Mouse (Mus musculus) 3T3-L1 (cell line): ENCODE results near the gene Zic1.

ENCODE experiments used
- DNase-seq: peaks from one replicate; pipeline ENCODE4 v3.0.0-alpha.2; 2015; ENCODE audit warnings: low read depth, low spot score

The Zic1 gene

DNA sequence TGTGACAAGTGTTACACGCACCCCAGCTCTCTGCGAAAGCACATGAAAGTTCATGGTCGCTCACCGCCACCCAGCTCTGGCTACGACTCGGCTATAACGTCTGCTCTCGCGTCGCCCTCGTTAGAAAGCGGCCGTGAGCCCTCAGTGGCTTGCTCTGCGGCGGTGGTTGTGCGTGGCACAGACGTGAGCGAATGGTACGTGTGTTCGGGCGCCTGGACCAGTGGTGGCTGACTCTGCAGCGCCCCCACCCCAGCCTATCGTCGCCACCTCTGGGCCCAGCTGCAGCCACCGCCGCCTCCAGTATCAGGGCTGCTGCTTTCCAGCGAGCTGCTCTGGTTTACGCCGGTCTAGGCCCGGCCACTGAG lies 18.5 kb upstream of the Zic1 start:
- DNase-seq, result no peak

DNA sequence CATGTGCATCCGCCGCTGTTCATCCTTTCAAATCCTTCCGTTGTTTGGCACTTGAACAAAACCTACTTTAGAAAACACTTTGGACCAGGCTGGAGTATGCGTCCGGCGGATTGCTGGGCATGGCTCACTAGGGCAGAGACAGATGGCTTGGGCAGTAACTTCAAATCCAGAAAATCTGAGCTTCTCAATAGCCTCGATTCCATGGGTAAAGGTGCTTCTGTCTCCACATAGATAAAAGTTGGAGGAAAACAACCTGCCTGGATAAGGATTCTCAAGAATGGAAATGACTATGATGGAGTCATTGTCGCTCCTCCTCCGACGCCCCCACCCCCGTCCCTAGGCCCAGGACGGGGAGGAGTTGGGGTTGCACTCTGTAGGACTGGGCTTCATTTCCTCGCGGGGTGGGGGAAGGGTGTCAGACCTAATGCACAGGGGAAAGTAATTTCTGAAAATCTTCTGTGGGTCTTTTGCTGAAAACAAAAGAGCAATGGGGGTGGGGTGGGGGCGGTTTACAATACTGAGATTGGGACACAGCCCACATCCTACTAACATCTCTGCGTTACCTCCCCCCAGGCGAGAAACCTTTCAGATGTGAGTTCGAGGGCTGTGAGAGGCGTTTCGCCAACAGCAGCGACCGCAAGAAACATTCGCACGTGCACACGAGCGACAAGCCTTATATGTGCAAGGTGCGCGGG lies 18.0 kb upstream of the Zic1 start:
- DNase-seq, result no peak

DNA sequence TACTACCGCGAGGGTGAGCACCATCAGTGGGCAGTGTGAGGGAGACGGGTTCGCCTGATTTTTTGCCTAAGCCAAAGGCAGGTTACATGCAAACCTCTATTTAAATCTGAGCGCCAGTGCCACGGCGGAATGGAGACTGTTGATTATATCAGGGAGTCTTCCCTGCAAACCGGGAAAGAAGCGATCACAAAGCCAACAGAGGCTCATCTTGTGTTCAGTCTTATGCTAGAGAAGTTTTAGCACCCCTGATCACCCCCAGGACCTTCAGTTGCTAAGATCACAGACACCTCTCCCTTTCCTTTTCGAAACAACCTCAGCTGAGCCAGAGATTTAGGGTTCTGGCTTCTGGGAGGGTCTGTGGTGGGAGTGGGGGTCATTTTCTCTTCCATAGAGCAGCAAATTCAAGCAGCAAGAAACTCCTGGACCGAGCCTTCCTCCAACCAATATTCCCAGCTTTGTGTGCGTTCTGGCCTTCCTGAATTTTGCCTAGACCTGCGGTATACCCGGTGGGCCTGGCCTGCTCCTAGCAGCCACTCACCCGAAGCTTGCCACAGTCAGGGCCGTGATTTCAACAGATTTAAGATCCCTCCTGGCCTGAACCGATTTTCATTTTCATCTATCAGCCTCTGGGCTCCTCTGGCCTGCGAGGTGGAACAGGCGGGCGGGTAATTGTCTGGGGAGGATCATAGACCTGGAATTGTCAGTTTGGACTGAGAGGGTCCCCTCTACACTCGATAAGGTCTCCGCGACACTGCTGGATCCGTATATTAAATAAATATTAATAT lies 17.1 kb upstream of the Zic1 start:
- DNase-seq, result no peak

DNA sequence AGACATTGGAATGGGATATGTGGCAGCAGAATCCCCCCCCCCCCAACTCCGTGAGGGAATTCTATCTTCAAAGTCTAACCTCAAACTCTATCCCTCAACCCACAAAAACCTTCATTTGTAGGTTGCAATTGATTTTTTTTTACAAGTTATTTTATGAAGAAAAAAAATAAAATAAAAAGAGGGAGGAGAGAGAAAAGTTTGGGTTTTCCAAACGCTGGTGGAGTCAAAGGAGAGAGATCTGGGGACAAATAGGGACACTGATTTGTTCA lies 16.4 kb upstream of the Zic1 start:
- no peak for DNase-seq

DNA sequence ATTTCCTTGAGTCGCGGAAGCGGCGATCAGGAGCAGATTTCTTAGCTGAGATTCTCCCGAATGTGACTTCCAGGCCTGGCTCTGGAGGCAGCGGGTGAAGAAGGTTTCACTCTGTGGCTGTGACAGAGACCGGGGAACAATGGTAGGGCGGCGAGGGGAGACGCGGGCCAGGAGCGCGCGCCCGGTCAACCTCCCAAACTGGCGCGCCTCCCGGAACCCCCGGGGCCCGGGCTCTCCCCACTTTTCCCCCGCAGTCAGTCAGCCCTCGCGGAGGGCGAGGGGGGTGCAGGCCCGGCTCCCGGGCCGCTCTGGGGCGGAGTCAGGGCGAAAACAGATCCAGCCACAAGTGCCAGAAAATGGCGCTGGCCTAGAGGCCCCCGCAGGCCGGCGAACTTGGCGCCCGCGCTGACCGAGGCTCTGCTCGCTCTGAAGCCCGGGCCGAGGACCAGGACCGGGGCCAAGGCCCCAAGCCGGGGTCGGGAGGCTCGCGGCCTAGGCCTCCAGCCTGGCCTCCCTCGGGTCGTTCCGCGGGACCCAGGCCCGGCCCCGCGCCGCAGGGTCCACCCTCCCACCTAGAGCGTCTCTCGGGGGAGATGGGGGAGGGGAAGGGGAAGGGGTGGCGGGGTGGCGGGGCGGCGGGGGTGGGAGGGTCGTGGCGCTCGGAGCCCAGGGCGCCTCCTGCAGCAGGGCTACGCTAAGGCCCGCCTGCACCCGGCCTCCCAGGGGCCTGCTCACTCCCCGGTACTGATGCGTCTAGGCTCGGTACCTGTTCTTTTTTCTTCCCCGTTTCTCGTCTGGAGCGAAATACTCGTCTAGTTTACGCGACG lies 15.9 kb upstream of the Zic1 start:
- DNase-seq, result no peak

DNA sequence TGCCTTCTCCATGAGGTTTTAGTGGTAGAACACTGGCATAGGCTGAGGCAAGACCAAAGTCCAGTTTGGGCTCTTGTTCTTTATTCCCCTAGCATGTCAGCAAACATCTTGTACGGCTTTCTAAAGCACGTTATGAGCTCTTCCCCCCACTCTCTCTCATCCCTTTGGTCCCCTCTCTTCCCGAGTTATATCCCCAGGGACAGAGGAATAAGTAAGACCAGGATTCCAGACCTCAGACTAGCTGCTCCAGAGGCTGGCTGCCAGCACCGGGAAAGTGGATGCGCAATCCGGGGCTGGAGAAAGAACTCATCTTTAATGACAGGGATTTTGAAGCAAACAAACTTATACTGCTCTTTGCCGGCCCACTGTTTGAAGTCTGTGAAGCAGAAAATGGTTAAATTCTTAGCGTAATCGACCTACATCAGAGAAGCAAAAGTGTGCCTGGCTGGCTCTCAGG lies 14.9 kb upstream of the Zic1 start:
- DNase-seq, result no peak

DNA sequence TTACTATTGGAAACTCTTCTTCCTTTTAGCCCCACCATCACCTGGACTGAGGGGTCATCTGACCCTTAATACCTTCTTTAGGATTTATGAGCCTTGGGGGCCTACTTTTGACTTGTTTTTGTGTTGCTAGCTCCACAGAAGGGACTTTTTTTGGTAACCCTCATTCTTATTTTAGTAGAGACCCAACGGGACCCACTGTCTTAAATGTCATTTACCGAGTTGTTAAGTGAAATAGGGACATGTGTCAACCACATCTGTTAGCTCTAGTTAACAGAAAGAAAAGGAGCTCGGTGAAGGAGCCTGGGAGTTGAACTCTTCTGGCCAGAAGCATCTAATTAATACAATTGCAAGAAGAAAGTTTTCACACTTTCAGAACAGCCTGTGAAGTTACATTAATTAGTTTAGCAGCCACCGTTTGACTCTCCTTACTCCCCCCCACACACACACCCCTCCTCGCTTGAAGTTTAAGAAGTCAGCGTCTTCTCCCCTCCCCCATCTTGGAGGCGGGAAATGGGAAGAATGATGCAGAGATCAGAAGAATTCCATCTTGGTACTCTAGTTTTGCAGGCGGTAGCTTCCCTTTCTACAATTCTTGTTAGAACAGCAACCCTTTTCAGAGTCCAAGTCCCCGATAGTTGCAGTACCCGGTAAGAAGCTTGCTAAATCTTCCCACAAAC lies 14.3 kb upstream of the Zic1 start:
- no peak for DNase-seq

DNA sequence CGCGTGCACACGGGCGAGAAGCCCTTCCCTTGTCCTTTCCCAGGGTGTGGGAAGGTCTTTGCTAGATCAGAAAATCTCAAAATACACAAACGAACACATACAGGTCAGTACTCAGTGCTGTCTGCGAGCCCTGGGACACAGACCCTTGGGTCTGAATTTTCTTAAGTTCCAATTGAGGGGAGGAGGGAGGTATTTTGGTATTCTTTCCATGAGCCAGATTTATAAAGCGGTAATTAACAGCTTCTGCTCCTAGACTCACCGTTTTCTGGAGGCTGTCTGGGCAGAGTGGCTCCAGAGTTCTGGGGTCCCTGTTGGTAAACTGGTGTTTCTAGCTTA lies 13.7 kb upstream of the Zic1 start:
- DNase-seq, result no peak

DNA sequence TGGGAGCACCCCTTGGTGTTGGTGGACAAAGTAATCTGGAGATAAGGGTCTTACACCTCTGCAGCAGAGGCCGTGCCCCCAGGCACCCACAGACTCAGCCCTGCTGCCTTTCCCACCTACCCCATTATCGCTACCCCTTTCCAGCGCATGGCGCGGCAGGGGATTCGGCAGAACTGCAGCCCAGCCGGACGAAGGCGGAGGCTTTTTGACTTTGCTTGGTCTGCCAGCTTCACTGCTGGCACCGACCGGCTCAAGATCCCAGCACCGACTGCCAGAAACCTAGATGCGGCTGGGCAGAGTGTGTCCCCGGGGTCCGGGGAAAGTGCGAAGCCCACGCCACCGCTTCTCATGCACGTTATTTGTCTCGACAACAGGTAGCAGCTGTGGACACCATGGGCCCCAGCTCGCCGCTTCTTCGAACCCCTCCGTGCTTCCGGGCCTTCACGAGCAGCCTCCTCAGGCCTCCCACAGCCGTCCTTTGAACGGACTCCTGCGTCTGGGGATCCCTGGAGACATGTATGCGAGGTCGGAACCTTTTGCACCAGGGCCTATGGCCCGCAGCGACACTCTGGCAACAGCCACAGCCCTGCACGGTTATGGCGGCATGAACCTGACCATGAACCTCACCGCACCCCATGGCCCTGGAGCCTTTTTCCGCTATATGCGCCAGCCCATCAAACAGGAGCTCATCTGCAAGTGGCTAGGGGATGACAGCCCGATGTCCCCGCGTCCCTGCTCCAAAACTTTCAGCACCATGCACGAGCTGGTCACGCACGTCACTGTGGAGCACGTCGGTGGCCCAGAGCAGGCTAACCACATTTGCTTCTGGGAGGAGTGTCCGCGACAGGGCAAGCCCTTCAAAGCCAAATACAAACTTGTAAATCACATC lies 13.0 kb upstream of the Zic1 start:
- no peak for DNase-seq

DNA sequence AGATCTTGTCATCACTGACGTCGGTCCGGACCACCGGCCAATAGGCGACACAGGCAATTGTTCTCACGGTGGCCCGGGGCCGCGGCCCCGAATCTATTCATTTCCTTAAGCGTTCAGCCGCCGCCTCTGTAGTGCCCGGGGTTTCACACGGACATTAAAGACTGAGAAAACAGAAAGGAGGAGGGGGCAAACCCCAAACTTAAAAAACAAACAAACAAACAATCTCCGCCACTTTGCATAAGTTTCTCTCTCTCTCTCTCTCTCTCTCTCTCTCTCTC lies 12.2 kb upstream of the Zic1 start:
- no peak for DNase-seq

DNA sequence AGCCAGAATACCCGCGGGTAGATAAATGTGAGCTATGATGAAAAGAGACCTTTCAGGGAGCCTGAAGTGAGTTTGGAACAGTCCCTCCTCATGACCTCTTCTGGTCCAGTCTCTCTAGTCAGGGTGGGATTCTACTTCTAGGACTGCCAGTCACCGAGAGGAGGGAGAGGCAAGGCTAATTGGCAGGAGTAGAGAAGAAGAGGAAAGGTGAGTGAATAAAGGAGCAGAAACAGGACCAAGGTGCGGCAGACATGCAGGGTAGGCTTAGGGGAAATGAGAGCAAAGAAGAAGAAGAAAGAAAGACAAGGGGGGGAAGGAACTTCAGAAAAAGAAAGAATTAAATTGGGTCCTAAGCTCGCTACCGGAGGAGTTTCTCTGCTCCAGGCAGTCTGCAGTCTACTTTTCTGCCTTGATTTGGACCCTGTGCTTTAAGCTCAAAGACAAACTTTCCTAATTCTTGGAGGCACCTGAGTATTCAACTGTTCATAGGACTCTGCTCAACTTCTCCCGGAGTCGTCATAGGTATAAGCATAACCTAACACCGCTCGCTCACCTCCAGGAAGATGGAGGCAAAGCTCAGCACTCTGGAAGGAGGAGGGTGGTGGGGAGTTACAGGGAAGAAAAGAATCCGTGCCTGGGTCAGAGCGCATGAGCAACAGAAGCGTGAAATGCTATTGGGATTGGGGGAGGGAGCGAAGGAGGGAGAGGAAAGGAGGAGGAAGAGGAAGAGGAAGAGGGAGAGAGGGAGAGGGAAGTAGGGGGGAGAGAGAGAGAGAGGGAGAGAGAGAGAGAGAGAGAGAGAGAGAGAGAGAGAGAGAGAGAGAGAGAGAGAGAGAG lies 11.6 kb upstream of the Zic1 start:
- DNase-seq, result no peak

DNA sequence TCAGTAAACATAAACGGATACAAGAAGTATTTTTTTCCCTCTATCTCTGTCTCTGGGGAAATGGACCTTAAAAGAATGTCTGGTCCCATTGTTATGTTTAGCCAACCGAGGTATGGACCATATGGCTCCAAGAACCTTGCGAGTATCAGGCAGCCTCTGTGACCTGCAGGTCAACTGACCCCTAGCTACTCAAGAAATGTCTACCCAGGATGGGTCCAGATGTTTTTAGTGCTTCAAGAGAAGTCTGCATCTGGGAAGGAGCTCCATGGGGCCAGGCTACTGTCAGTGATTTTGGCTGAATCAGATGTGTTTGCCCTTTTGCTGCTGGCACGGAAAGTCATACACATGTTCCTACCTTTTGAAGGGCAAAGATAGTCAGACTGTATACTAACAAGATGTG lies 9.1 kb upstream of the Zic1 start:
- no peak for DNase-seq

DNA sequence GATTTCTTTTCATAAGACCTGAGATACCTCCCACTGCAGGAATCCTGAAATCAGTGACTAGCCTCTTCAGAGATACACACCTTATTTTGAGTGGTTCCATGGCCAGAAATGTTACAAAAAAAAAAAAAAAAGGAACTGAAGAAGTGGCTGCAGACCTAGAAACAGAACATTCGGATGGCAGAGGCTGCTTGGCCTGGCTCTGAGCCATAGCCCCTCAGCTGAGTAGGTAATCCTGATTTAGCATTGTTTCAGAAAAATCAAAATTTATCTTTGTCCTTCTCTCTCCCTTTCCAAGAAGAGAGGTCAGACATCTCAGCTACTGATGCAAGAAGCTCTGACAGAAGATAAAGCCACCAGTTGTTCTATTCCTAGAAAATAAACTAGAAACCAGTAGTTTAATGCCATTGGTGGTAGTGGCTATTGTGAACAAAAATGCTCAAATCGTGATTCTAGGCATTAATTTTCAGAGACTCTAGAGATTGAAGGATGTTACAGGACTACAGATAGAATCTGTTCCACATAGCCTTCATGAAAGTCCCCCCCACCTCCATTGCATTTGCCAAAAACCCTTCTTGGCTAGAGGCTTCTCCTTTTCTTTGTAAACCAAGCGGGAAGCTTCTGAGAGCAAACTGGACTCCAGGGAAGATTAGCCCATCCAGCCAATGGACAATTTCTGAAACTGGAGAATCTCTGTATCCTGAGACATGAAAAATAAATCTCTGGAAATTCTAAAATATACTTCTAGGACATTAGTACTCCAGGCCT lies 8.4 kb upstream of the Zic1 start:
- DNase-seq, result no peak

DNA sequence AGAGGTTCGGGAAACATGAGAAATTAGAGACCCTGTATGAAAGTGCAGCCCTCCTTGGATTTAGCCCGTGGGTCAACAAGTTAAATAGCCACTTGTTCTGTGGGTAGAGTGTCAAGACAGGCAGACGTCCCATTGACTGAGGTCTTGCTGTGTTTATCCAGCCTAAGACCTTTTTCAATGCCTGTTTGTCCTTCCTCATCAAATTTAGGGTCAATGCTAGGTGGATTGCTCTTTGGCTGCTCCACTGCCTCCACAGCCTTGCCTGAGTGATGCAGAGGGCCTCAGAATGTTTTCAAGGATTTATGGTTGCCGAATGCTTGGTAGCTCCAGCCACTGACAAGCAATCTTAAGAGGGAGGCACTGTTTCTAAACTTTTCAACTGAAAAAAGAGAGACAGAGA lies 6.0 kb upstream of the Zic1 start:
- DNase-seq, result no peak

DNA sequence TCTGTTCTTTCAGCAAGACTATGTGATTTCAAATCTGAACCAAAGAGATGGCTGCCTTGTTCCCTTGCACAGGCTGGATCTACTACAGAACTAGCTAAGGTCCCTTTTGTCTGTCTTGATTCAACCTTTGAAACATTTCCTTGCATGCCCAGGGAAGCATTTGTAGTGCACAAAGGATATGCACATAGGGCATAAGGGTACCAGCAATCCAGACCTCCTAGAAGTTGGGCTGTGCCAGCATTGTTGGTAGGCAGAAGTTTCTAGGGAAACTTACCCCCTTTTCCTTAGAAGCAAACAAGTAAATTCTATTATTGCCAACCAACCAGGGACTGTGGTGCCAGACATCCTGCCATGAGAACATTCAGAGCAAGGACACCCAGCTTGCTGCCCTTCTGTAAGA lies 5.4 kb upstream of the Zic1 start:
- DNase-seq, result no peak

DNA sequence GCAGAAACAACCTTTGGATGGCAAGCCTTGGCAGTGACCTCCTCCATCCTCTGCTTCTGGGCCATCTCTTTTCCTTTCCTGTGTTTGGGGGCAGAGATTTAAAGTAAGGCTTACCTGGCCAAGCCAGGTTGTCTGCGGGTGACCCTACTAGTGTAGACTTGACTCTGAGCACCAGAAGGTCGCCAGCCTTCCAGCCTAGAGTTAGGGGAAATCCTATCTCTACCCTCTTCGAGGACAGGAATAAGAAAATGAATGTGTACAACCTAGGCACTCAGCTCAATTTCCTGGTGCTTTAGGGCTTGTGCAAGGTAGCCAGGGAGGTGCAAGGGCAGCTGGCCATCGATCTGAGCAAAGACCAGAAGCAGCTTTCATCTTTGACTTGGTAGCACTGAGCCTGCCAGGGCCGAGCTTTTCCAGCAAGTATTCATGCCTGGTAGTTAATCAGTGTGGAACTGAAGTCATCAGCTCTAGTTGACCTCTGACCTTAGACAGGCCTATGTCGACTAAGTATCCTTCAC lies 4.6 kb upstream of the Zic1 start:
- no peak for DNase-seq

DNA sequence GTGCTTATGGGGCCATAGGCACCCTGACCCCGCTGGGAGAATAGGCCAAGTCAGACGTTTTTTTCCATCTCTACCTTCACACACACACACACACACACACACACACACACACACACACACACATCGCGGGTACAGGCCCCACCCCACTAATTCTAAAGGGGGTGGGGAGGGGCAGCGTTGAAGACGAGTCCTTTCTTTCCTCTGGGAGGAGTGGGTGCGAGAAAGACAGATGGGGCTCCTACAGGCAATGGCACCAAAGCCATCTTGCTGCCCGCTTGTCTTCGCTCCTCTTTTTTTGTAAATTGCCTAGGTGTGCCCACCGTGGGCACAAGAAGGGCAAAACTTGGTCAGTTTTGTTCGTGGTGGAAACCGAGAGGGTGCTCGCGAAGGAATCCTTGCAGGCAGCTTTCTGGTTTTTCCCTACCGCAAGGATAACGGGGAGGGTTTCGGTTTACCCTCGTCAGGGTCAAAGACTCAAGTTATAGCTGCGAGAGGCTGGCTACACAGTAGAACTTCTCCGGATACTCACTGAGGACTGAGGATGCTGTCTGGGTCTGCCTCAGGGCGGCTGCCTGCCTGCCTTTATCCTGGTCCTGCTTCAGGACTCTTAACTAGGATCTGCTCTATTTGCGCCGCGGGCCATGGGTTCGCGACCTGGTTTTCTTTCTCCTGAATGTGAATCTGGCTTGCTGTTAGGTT lies 3.8 kb upstream of the Zic1 start:
- no peak for DNase-seq

DNA sequence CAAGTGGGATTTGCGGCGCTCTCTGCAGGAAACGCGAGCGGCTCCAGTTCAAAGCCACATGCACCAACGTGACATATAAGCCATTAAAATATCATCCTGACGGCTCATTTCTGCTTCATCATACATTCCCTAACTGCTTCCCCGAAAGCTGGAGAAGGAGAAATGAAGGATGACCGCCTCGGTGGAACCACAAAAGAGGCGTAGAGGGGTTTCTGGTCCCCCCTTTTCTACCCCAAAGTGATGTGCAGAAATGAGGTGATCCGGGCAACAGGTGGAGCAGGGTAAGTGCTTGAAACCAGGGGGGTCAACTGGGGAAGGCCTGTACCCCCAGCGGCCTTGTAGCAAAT lies 3.3 kb upstream of the Zic1 start:
- DNase-seq, result no peak

DNA sequence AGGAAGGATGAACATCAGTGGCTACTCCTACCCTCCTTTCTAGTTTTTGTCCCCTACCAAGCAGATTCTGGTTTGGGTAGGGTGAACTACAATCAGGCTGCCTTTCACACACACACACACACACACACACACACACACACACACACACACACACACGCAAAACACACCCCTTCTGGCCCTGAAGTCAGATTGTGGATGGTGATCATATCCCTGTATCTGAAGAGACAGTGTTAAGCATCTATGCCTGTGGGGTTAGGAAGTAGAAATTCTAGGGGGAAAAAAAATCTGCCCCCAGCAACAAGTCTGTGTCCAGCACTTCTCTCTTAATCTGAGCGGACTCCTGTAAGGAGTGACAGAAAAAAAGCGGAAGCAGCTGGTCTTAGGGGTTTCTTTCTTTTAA lies 2.5 kb upstream of the Zic1 start:
- no peak for DNase-seq
